In genomic region chr5:144223503-144223862, GRCm38 (mm10) we compare ENCODE assay signal across 8 mouse cellular contexts. TPM values are rescaled to one million over a fixed set of nuclear protein-coding genes. Genes with fewer than 3 reads are reported as not detected.
A peak's percentile ranks its signal among the peaks of the same experiment; 100 is the strongest.
DNase-seq lines count a peak whose midpoint lies in the region; ATAC-seq lines count a peak whose summit lies in the region.

Gene Tecpr1 (minus strand): TSS chr5:144223615.

- peak within 1 kb of the TSS; percentile 83 for H3K4me2 ChIP-seq in hindbrain, embryonic 11.5 days (replicated peaks; ENCODE audit: low read depth, low read length)

- WGBS in hindbrain, embryonic 11.5 days, result under 1% methylated on average over 36 of the region's 37 CpGs

- no peaks in the 10 kb centered on the region for H3K36me3 ChIP-seq in hindbrain, embryonic 11.5 days (ENCODE audit: control insufficient read depth, insufficient read depth, low read length)

- H3K9ac ChIP-seq in hindbrain, embryonic 11.5 days (ENCODE audit: low read depth, low read length), result peak within 1 kb of the TSS; percentile 63

- DNase-seq in Muller cell, postnatal 12 days (ENCODE audit: inconsistent ontology term), result peak; percentile 96
- DNase-seq in cerebellum, adult 9-11 months, result peak; percentile 96
- DNase-seq in frontal cortex, adult 2 months (ENCODE audit: extremely low spot score in 1 of 2, low spot score in 1 of 2), result peak; percentile 92 to 96
- peak; percentile 94 for DNase-seq in hindbrain, embryonic 11.5 days (ENCODE audit: low spot score)
- peak; percentile 90 to 95 for DNase-seq in layer of hippocampus, postnatal 10 days (ENCODE audit: low spot score in 2 of 2)
- DNase-seq in lung, postnatal 10 days, result peak; percentile 97
- DNase-seq in ovary, postnatal 36 days (ENCODE audit: low spot score), result peak; percentile 94
- peak; percentile 94 for DNase-seq in thymus, postnatal 25 days

- peaks cover 5% of the 10 kb centered on the region for H3K4me1 ChIP-seq in hindbrain, embryonic 11.5 days (replicated peaks; ENCODE audit: control insufficient read depth, insufficient read depth, low read length)

- H3K9me3 ChIP-seq in hindbrain, embryonic 11.5 days (ENCODE audit: control insufficient read depth, low read length), result no peaks in the 10 kb centered on the region

- peak; percentile 97 for ATAC-seq in hindbrain, embryonic 11.5 days (ENCODE audit: low FRiP score)

- H3K27ac ChIP-seq in hindbrain, embryonic 11.5 days (ENCODE audit: low read depth, low read length), result peak within 1 kb of the TSS; percentile 40

- H3K4me3 ChIP-seq in hindbrain, embryonic 11.5 days (ENCODE audit: low read depth, low read length), result peak within 1 kb of the TSS; percentile 75

- H3K27me3 ChIP-seq in hindbrain, embryonic 11.5 days (ENCODE audit: control insufficient read depth, insufficient read depth, low read length), result no peaks in the 10 kb centered on the region

RNA-seq across cellular contexts. Expression of gene Tecpr1, which starts in this region (rescaled TPM):
- 69.5 and 71.7 TPM in 2 replicates for polyA plus RNA-seq in frontal cortex, adult 2 months (2012; rRNA removed)
- 13.3 and 16.6 TPM in 2 replicates for polyA plus RNA-seq in hindbrain, embryonic 11.5 days (2014; fragmentation: Nextera tagmentation; extraction: Ambion mirVana)
- 10 to 100 TPM; 85.3 to 99.4 TPM for total RNA-seq in layer of hippocampus, postnatal 10 days (2021)

Comparison
In these comparisons a context has a peak if more than half of its experiments do, and no peak if none do; other contexts are left out.
1. Peak in every context shown above with its lines: DNase-seq, ATAC-seq, H3K4me3 ChIP-seq and H3K27ac ChIP-seq.